Mouse (Mus musculus) megakaryocyte, embryonic 14.5 days (primary cell): ENCODE results near the gene Rnf169.

Experiments
- FLI1 ChIP-seq: IDR thresholded peaks from 2 replicates; pipeline ENCODE4 v1.6.1; 2012; ENCODE audit warnings: low read length, inconsistent platforms, mixed read lengths
- GATA1 ChIP-seq: IDR thresholded peaks from 3 replicates; pipeline ENCODE4 v1.6.1; 2012; ENCODE audit warnings: mixed read lengths, low read length, inconsistent platforms, borderline replicate concordance

- no peak for TF ChIP-seq GATA1
- TF ChIP-seq FLI1: no peak
These were observed 9.9 kb upstream of the Rnf169 start for GRCm38 (mm10) chr7:99989844-99990760.
